Mouse (Mus musculus) hindbrain, embryonic 14.5 days (tissue): ENCODE data around the gene Apbb1ip. TPM values are rescaled to one million over a fixed set of nuclear protein-coding genes. Genes with fewer than 3 reads are reported as not detected.
"Not testable (repeated sequence)": the region's sequence is repeated elsewhere in the genome, so short reads cannot be mapped to it uniquely, and the experiment has no call there.

Source experiments
- ATAC-seq: fragments of 200-750 bp; cut with Nextera tagmentation; 2 replicates; pipeline ENCODE4 v1.8.0; 2017; ENCODE audit warnings: moderate number of reproducible peaks, mild to moderate bottlenecking, moderate TSS enrichment, moderate library complexity; ENCODE audit not compliant: low FRiP score
- DNase-seq: peaks from one replicate; pipeline ENCODE4 v3.0.0-alpha.2; 2015; ENCODE audit warnings: low spot score
- H3K27ac ChIP-seq: fragments of 300-500 bp; sonication (generic); 2 replicates; pipeline ENCODE4 v1.5.1; 2014; ENCODE audit warnings: mild to moderate bottlenecking, moderate library complexity
- H3K27me3 ChIP-seq: fragments of 300-500 bp; sonication (generic); 2 replicates; pipeline ENCODE4 v1.6.1; 2014; ENCODE audit warnings: mild to moderate bottlenecking, low read length, mixed read lengths; ENCODE audit not compliant: control insufficient read depth, insufficient read depth
- H3K36me3 ChIP-seq: fragments of 300-500 bp; sonication (generic); replicated peaks from 2 replicates; pipeline ENCODE4 v1.6.1; 2014; ENCODE audit not compliant: control insufficient read depth, insufficient read depth
- H3K4me1 ChIP-seq: fragments of 300-500 bp; sonication (generic); replicated peaks from 2 replicates; pipeline ENCODE4 v1.6.1; 2014; ENCODE audit warnings: antibody characterized with exemption, low read length, mixed read lengths; ENCODE audit not compliant: control insufficient read depth, insufficient read depth
- H3K4me2 ChIP-seq: fragments of 300-500 bp; sonication (generic); replicated peaks from 2 replicates; pipeline ENCODE4 v1.6.1; 2014; ENCODE audit warnings: mild to moderate bottlenecking, moderate library complexity
- H3K4me3 ChIP-seq: fragments of 300-500 bp; sonication (generic); replicated peaks from 2 replicates; pipeline ENCODE4 v1.5.1; 2014; ENCODE audit warnings: mild to moderate bottlenecking, low read length
- H3K9ac ChIP-seq: fragments of 300-500 bp; sonication (generic); 2 replicates; pipeline ENCODE4 v1.6.1; 2014
- H3K9me3 ChIP-seq: fragments of 300-500 bp; sonication (generic); 2 replicates; pipeline ENCODE4 v1.6.1; 2016; ENCODE audit warnings: low read length; ENCODE audit not compliant: control insufficient read depth
- WGBS: fragments of 180-500 bp; shearing (Covaris S2); extraction: QIAGEN DNeasy Blood & Tissue Kit; methylation state at CpG from one replicate; pipeline ENCODE4 v1.1.7; 2014; 5-methylcytosine and 5-hydroxymethylcytosine counted together
- polyA plus RNA-seq: library from polyadenylated mRNA; unstranded; fragments of >200 nt; fragmentation: Nextera tagmentation; extraction: Ambion mirVana; gene quantifications from 2 replicates; pipeline ENCODE4 v1.2.1, GENCODE M21; 2014

Gene Apbb1ip
- polyA plus RNA-seq, 1 experiment from 2014 or later: 1.0 TPM

- not testable (repeated sequence) for H3K4me3 ChIP-seq, H3K9ac ChIP-seq, H3K36me3 ChIP-seq, H3K4me2 ChIP-seq, H3K27me3 ChIP-seq, ATAC-seq, H3K4me1 ChIP-seq, DNase-seq, H3K27ac ChIP-seq, H3K9me3 ChIP-seq
- 85% methylated on average over 3 of the region's 3 CpGs for WGBS
These were observed 106.8 kb downstream of the Apbb1ip start for GRCm38 (mm10) chr2:22880726-22881125.

GRCm38 (mm10) chr2:22894932-22895281 lies 121.0 kb downstream of the Apbb1ip start:
- Histone ChIP-seq H3K27ac (peak overlapping the region; percentile 86), H3K9me3 (no peaks in the 10 kb centered on the region), H3K36me3 (0 out of 2 replicates have a peak, but pooled peaks cover 3% of the 10 kb centered on the region), H3K9ac (peak overlapping the region; percentile 84), H3K4me1 (peaks cover 21% of the 10 kb centered on the region), H3K4me3 (peak overlapping the region; percentile 64), H3K27me3 (no peaks in the 10 kb centered on the region), H3K4me2 (peak overlapping the region; percentile 65)
- 24% methylated on average over 9 of the region's 9 CpGs for WGBS
- DNase-seq (no peak), ATAC-seq (peak; percentile 15; the same call in 1 of the 2 replicates)

- Histone ChIP-seq H3K9ac (peak within 1 kb of the TSS; percentile 84), H3K4me2 (peak within 1 kb of the TSS; percentile 65), H3K4me3 (peak within 1 kb of the TSS; percentile 64), H3K36me3 (0 out of 2 replicates have a peak, but pooled peaks cover 3% of the 10 kb centered on the region), H3K4me1 (peaks cover 21% of the 10 kb centered on the region), H3K9me3 (no peaks in the 10 kb centered on the region), H3K27me3 (no peaks in the 10 kb centered on the region), H3K27ac (peak within 1 kb of the TSS; percentile 86)
- DNase-seq: peak; percentile 89
- under 1% methylated on average over 81 of the region's 81 CpGs for WGBS
- peak; percentile 99 for ATAC-seq
These were observed 121.7 kb downstream of the Apbb1ip start, which contains the start of gene Pdss1 for GRCm38 (mm10) chr2:22895282-22896273. Pdss1 (plus strand) TSS chr2:22895522.

GRCm38 (mm10) chr2:22903947-22904346 lies 130.1 kb downstream of the Apbb1ip start:
- H3K4me3 ChIP-seq: no peak overlapping the region
- no peak overlapping the region for H3K9ac ChIP-seq
- DNase-seq: no peak
- no peaks in the 10 kb centered on the region for H3K9me3 ChIP-seq
- H3K27ac ChIP-seq: no peak overlapping the region
- ATAC-seq: no peak
- no peak overlapping the region for H3K4me2 ChIP-seq
- no peaks in the 10 kb centered on the region for H3K4me1 ChIP-seq
- H3K36me3 ChIP-seq: peaks cover 64% of the 10 kb centered on the region
- H3K27me3 ChIP-seq: no peaks in the 10 kb centered on the region
- 97% methylated on average over 3 of the region's 3 CpGs for WGBS

GRCm38 (mm10) chr2:22914421-22914820 lies 140.5 kb downstream of the Apbb1ip start:
- Histone ChIP-seq H3K9ac (no peak overlapping the region), H3K36me3 (peaks cover 75% of the 10 kb centered on the region), H3K4me3 (no peak overlapping the region), H3K4me2 (no peak overlapping the region), H3K27ac (no peak overlapping the region), H3K9me3 (no peaks in the 10 kb centered on the region), H3K27me3 (no peaks in the 10 kb centered on the region), H3K4me1 (no peaks in the 10 kb centered on the region)
- 85% methylated on average over 3 of the region's 3 CpGs for WGBS
- DNase-seq (no peak), ATAC-seq (no peak)

GRCm38 (mm10) chr2:22918651-22919050 lies 144.8 kb downstream of the Apbb1ip start:
- Histone ChIP-seq H3K4me3 (no peak overlapping the region), H3K36me3 (peaks cover 66% of the 10 kb centered on the region), H3K4me2 (no peak overlapping the region), H3K27me3 (no peaks in the 10 kb centered on the region), H3K4me1 (no peaks in the 10 kb centered on the region), H3K9me3 (no peaks in the 10 kb centered on the region), H3K27ac (no peak overlapping the region), H3K9ac (no peak overlapping the region)
- ATAC-seq (no peak), DNase-seq (no peak)
- 98% methylated on average over 2 of the region's 2 CpGs for WGBS

Other genes with a start within 250 kb of the Apbb1ip start
- 34.7 and 35.1 TPM in 2 replicates for gene Gad2, start 151.9 kb upstream of the Apbb1ip start, polyA plus RNA-seq
- gene Pdss1, start 121.4 kb downstream of the Apbb1ip start, polyA plus RNA-seq: 22.4 and 24.1 TPM in 2 replicates